Mouse (Mus musculus): ENCODE data around the gene Ccdc183.
A peak's percentile ranks its signal among the peaks of the same experiment; 100 is the strongest.

The Ccdc183 gene

DNA sequence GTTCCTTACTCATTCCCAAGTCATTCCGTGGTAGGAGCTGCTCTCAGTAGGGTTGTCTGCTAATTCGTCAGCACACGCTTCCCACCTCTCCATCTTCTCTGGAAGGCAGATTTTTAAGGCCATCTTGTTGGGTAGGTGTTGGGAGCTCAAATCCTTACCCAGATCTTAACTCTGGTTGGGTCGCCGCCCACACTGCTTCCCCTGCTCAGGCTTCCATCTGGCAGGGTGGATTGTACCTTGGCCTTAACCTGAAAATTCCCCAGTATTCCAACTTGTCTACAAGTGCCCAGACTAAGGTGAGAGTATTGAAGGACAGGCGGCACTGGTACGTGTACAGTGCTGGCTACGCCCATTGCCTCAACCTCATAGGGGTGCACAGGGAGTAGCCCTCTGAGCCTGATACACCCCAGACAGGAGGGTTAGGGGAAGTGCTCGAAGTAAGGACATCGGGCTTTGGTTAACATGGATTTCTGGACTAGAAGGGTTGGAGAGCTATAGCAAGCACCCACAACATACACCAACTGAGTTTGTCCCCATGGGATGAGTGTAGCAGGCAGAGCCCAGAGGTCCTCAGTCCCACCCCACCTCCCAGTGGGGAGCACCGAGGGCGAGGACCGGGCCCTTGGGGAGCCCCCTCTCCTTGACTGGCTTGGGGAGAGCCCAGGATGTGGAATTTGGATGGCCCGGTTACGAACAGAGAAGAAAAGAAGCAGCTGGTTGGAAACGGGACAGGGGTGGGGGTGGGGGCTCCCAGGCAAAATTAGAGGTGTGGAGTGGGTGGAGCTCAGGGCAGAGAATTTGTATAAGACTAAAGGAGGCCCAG is 41.2 kb downstream of the Ccdc183 start:
- DNase-seq = peak; percentile 69

- DNase-seq = no peak
Observed at GRCm38 (mm10) chr2:25575432-25576027, 41.9 kb downstream of the Ccdc183 start.

- DNase-seq = peak; percentile 97
Observed at GRCm38 (mm10) chr2:25574579-25575431, 42.7 kb downstream of the Ccdc183 start, which contains the start of the genes Mamdc4 and Phpt1. TSS of gene Mamdc4 (minus strand) at chr2:25574845. TSS of gene Phpt1 (minus strand) at chr2:25575224.

DNA sequence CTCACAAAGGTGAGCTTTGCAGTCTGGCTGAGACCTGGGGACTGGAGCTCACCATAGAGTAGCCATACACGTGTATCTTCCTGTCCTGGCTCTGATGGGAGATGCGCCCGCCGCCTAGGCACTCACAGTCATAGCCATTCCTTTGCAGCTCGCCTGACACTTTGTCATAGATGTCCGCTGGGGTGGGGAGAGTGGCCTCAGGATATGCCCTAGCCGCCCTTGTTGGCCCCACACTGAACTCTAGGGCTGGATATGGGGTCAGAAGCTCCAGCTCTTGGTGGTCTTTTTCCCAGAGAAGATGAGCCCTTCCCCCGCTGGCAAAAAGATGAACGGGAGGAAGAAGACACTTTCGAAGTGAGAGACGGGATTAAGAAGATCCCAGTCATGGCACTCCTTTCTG is 43.3 kb downstream of the Ccdc183 start:
- DNase-seq = no peak

DNA sequence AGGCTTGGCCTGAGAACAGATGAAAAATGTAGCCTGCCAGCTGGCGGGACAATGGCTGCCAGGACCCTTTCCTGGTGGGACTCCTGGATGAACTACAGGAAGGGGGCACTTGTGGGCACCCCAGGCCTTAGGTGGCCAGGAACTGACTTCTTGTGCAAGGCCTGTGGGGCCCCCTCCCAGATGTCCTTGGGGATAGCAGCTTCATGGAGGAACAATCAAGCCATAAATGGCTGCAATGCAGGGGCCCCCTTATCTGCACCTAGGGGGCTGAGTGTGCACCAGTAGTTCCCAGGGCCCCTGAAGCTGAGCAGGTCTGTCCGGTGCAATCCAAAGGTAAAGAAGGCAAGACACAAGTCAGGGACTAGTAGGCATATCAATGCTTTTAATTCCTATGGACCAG is 44.4 kb downstream of the Ccdc183 start:
- no peak for DNase-seq

DNA sequence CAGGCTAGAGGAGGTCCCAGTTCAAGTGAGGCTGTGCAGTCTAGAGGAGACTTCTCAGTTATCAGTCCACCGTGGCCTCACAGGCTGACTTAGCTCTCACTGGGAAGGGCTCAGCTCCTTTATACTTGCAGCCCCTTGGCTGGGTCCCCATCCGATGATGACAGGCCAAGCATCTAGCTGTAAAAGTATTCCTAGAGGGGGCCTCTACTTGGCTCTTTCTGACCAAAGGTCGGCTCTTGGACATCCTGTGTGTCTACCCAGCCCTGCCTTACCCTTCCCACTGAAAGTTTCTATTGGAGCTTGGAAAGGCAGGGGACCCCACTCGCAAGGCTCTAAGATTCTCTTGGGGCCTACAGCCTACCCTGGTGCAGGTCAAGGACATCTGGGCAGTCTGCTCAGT is 46.3 kb downstream of the Ccdc183 start:
- no peak for DNase-seq

GRCm38 (mm10) chr2:25569323-25569722 is 48.2 kb downstream of the Ccdc183 start:
- DNase-seq = no peak

- DNase-seq = no peak
Observed at GRCm38 (mm10) chr2:25568473-25569019, 48.9 kb downstream of the Ccdc183 start.

- DNase-seq = no peak
Observed at GRCm38 (mm10) chr2:25566558-25566957, 50.9 kb downstream of the Ccdc183 start.

GRCm38 (mm10) chr2:25565741-25566140 is 51.7 kb downstream of the Ccdc183 start:
- no peak for DNase-seq

- DNase-seq = no peak
Observed at GRCm38 (mm10) chr2:25561946-25562345, 55.5 kb downstream of the Ccdc183 start.

- DNase-seq = no peak
Observed at GRCm38 (mm10) chr2:25560551-25560950, 56.9 kb downstream of the Ccdc183 start.

GRCm38 (mm10) chr2:25558774-25559173 is 58.7 kb downstream of the Ccdc183 start:
- no peak for DNase-seq
